Mouse (Mus musculus) hindbrain, embryonic 13.5 days (tissue): ENCODE data around the gene Zc4h2. TPM values are rescaled to one million over a fixed set of nuclear protein-coding genes. Genes with fewer than 3 reads are reported as not detected.
A peak's percentile ranks its signal among the peaks of the same experiment; 100 is the strongest.

Experiments used
- ATAC-seq: fragments of 200-750 bp; cut with Nextera tagmentation; 2 replicates; pipeline ENCODE4 v1.8.0; 2017; ENCODE audit warnings: moderate TSS enrichment; ENCODE audit not compliant: low FRiP score
- H3K27ac ChIP-seq: fragments of 300-500 bp; sonication (generic); 2 replicates; pipeline ENCODE4 v1.5.1; 2015; ENCODE audit warnings: inconsistent platforms, mild to moderate bottlenecking, moderate library complexity
- H3K27me3 ChIP-seq: fragments of 300-500 bp; sonication (generic); 2 replicates; pipeline ENCODE4 v1.6.1; 2015; ENCODE audit warnings: mild to moderate bottlenecking, inconsistent platforms
- H3K36me3 ChIP-seq: fragments of 300-500 bp; sonication (generic); 2 replicates; pipeline ENCODE4 v1.6.1; 2015; ENCODE audit warnings: mild to moderate bottlenecking, inconsistent platforms
- H3K4me1 ChIP-seq: fragments of 300-500 bp; sonication (generic); replicated peaks from 2 replicates; pipeline ENCODE4 v1.6.1; 2015; ENCODE audit warnings: inconsistent platforms
- H3K4me2 ChIP-seq: fragments of 300-500 bp; sonication (generic); 2 replicates; pipeline ENCODE4 v1.6.1; 2015; ENCODE audit warnings: inconsistent platforms, mild to moderate bottlenecking, moderate library complexity
- H3K4me3 ChIP-seq: fragments of 300-500 bp; sonication (generic); 2 replicates; pipeline ENCODE4 v1.5.1; 2015; ENCODE audit warnings: mild to moderate bottlenecking, inconsistent platforms
- H3K9ac ChIP-seq: fragments of 300-500 bp; sonication (generic); 2 replicates; pipeline ENCODE4 v1.6.1; 2015; ENCODE audit warnings: mild to moderate bottlenecking, inconsistent platforms
- H3K9me3 ChIP-seq: fragments of 300-500 bp; sonication (generic); 2 replicates; pipeline ENCODE4 v1.6.1; 2016; ENCODE audit warnings: inconsistent platforms
- WGBS: fragments of 180-500 bp; shearing (Covaris S2); methylation state at CpG from one replicate; pipeline ENCODE4 v1.1.7; 2015; 5-methylcytosine and 5-hydroxymethylcytosine counted together
- polyA plus RNA-seq: library from polyadenylated mRNA; unstranded; fragments of >200 nt; fragmentation: Nextera tagmentation; extraction: Ambion mirVana; gene quantifications from 2 replicates; pipeline ENCODE4 v1.2.1, GENCODE M21; 2015

The Zc4h2 gene
- 80.1 and 81.8 TPM in 2 replicates for polyA plus RNA-seq

GRCm38 (mm10) chrX:95657804-95658599, at the start of gene Zc4h2:
Gene Zc4h2 (minus strand): TSS chrX:95658509.
- peak; percentile 100 for ATAC-seq
- no peaks in the 10 kb centered on the region for H3K27me3 ChIP-seq
- no peaks in the 10 kb centered on the region for H3K9me3 ChIP-seq
- 0 out of 2 replicates have a peak, but pooled peaks cover 7% of the 10 kb centered on the region for H3K4me1 ChIP-seq
- H3K9ac ChIP-seq, result peak within 1 kb of the TSS; percentile 66
- peak within 1 kb of the TSS; percentile 45 for H3K4me3 ChIP-seq
- peak within 1 kb of the TSS; percentile 58 for H3K4me2 ChIP-seq
- H3K27ac ChIP-seq, result peak within 1 kb of the TSS; percentile 82
- 16% methylated on average over 7 of the region's 7 CpGs for WGBS
- H3K36me3 ChIP-seq, result no peaks in the 10 kb centered on the region

GRCm38 (mm10) chrX:95687119-95687518, 28.8 kb upstream of the Zc4h2 start:
- no peaks in the 10 kb centered on the region for H3K4me1 ChIP-seq
- 63% methylated on average over 1 of the region's 1 CpGs for WGBS
- H3K27ac ChIP-seq, result no peak overlapping the region
- no peaks in the 10 kb centered on the region for H3K27me3 ChIP-seq
- H3K9ac ChIP-seq, result no peak overlapping the region
- H3K36me3 ChIP-seq, result no peaks in the 10 kb centered on the region
- no peak overlapping the region for H3K4me2 ChIP-seq
- no peak overlapping the region for H3K4me3 ChIP-seq
- H3K9me3 ChIP-seq, result no peaks in the 10 kb centered on the region
- ATAC-seq, result no peak

- no peaks in the 10 kb centered on the region for H3K4me1 ChIP-seq
- H3K36me3 ChIP-seq, result no peaks in the 10 kb centered on the region
- no peaks in the 10 kb centered on the region for H3K27me3 ChIP-seq
- H3K4me3 ChIP-seq, result no peak overlapping the region
- no peak overlapping the region for H3K4me2 ChIP-seq
- H3K9ac ChIP-seq, result no peak overlapping the region
- no peak for ATAC-seq
- WGBS, result 88% methylated on average over 1 of the region's 1 CpGs
- no peaks in the 10 kb centered on the region for H3K9me3 ChIP-seq
- H3K27ac ChIP-seq, result no peak overlapping the region
Measured at GRCm38 (mm10) chrX:95682206-95682605, 23.9 kb upstream of the Zc4h2 start.

GRCm38 (mm10) chrX:95658600-95659084, 333 bp upstream of the Zc4h2 start:
- Histone ChIP-seq H3K9me3 (no peaks in the 10 kb centered on the region), H3K27me3 (no peaks in the 10 kb centered on the region), H3K9ac (peak overlapping the region; percentile 62), H3K36me3 (no peaks in the 10 kb centered on the region), H3K27ac (peak overlapping the region; percentile 77), H3K4me2 (peak overlapping the region; percentile 45), H3K4me1 (0 out of 2 replicates have a peak, but pooled peaks cover 7% of the 10 kb centered on the region), H3K4me3 (peak overlapping the region; percentile 45)
- WGBS, result 20% methylated on average over 12 of the region's 12 CpGs
- peak; percentile 76 for ATAC-seq

GRCm38 (mm10) chrX:95600609-95601008, 57.7 kb downstream of the Zc4h2 start:
- Histone ChIP-seq H3K4me1 (no peaks in the 10 kb centered on the region), H3K9ac (no peak overlapping the region), H3K27me3 (no peaks in the 10 kb centered on the region), H3K4me3 (no peak overlapping the region), H3K36me3 (no peaks in the 10 kb centered on the region), H3K4me2 (no peak overlapping the region), H3K27ac (no peak overlapping the region), H3K9me3 (no peaks in the 10 kb centered on the region)
- no peak for ATAC-seq
- WGBS, result 89% methylated on average over 5 of the region's 5 CpGs

Other genes starting within 250 kb of the Zc4h2 start
- 11.7 and 13.1 TPM in 2 replicates for gene Amer1, start 213.6 kb downstream of the Zc4h2 start, polyA plus RNA-seq
- gene Asb12, start 100.5 kb downstream of the Zc4h2 start, polyA plus RNA-seq, result 0.17 and 0.21 TPM in 2 replicates
- gene Pfn5, start 100.4 kb downstream of the Zc4h2 start, polyA plus RNA-seq, result not detected in 2 replicates
- 2.6 and 2.7 TPM in 2 replicates for gene Zc3h12b, start 53.2 kb upstream of the Zc4h2 start, polyA plus RNA-seq